Mouse (Mus musculus): ENCODE measurements around the gene L3mbtl3. TPM values are rescaled to one million over a fixed set of nuclear protein-coding genes. Genes with fewer than 3 reads are reported as not detected.

The L3mbtl3 gene
- polyA plus RNA-seq, 1 experiment from 2014 or later: 11.4 TPM

- 0 out of 2 replicates have a peak, but pooled peaks cover 3% of the 10 kb centered on the region for H3K4me1 ChIP-seq (ENCODE audit: insufficient read depth, low read depth, low read length)
- WGBS: 0% methylated on average over 51 of the region's 101 CpGs
- no peaks in the 10 kb centered on the region for H3K36me3 ChIP-seq (ENCODE audit: insufficient read depth, low read length)
- H3K9ac ChIP-seq (replicated peaks; ENCODE audit: low read depth): peak overlapping the region; percentile 92
- H3K4me3 ChIP-seq (ENCODE audit: low read depth, low read length): peak overlapping the region; percentile 73
- H3K27ac ChIP-seq (ENCODE audit: low read length): peak overlapping the region; percentile 95
- no peaks in the 10 kb centered on the region for H3K27me3 ChIP-seq (replicated peaks; ENCODE audit: insufficient read depth, low read length)
- ATAC-seq (peak; percentile 53), DNase-seq (ENCODE audit: low spot score) (peak; percentile 74)
- peak overlapping the region; percentile 81 for H3K4me2 ChIP-seq (replicated peaks; ENCODE audit: low read depth, low read length)
- no peaks in the 10 kb centered on the region for H3K9me3 ChIP-seq (ENCODE audit: low read length)
- TF ChIP-seq CTCF (IDR thresholded peaks at IDR 0.05) (no peak), EP300 (IDR thresholded peaks at IDR 0.05) (no peak)
These were observed 1.1 kb downstream of the L3mbtl3 start for GRCm38 (mm10) chr10:26374436-26375311.

DNA sequence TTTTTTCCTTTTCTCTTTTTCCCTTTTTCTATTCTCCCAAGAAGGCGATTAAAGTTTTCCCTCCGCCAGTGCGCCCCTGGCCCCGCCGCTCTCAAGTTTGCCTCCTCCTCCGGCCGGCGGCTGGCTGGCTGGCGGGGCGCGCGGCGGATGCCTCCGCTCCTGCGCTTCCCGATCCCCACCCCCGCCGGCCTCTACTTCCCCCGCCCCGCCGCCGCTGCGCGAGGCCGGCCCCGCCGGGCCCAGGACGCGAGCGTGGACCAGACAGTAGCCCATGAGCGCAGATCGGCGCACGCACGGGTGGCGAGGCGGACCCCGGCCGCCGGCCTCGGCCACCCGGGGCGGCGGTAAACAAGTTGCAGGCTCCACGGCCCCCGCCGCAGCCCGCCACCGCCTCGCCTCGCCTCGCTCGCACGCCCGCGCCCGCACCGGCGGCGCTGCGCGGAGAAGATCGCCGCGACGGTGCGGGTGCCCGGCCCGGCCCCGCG, 1.8 kb downstream of the L3mbtl3 start:
- Histone ChIP-seq H3K36me3 (ENCODE audit: insufficient read depth, low read length) (no peaks in the 10 kb centered on the region), H3K4me1 (ENCODE audit: insufficient read depth, low read depth, low read length) (0 out of 2 replicates have a peak, but pooled peaks cover 3% of the 10 kb centered on the region), H3K9ac (replicated peaks; ENCODE audit: low read depth) (peak overlapping the region; percentile 92), H3K9me3 (ENCODE audit: low read length) (no peaks in the 10 kb centered on the region), H3K27ac (ENCODE audit: low read length) (peak overlapping the region; percentile 95), H3K27me3 (replicated peaks; ENCODE audit: insufficient read depth, low read length) (no peaks in the 10 kb centered on the region), H3K4me3 (ENCODE audit: low read depth, low read length) (peak overlapping the region; percentile 73), H3K4me2 (replicated peaks; ENCODE audit: low read depth, low read length) (peak overlapping the region; percentile 81)
- DNase-seq (ENCODE audit: low spot score): peak; percentile 76
- WGBS: under 1% methylated on average over 59 of the region's 71 CpGs
- TF ChIP-seq CTCF (IDR thresholded peaks at IDR 0.05) (no peak), EP300 (IDR thresholded peaks at IDR 0.05) (no peak)
- peak; percentile 65 for ATAC-seq

- Histone ChIP-seq H3K27ac (ENCODE audit: low read length) (peak overlapping the region; percentile 95), H3K4me3 (ENCODE audit: low read depth, low read length) (peak overlapping the region; percentile 73), H3K27me3 (replicated peaks; ENCODE audit: insufficient read depth, low read length) (no peaks in the 10 kb centered on the region), H3K36me3 (ENCODE audit: insufficient read depth, low read length) (peaks cover 4% of the 10 kb centered on the region; the same call in 1 of the 2 replicates), H3K9ac (replicated peaks; ENCODE audit: low read depth) (peak overlapping the region; percentile 92), H3K4me2 (replicated peaks; ENCODE audit: low read depth, low read length) (peak overlapping the region; percentile 81), H3K4me1 (ENCODE audit: insufficient read depth, low read depth, low read length) (0 out of 2 replicates have a peak, but pooled peaks cover 3% of the 10 kb centered on the region), H3K9me3 (ENCODE audit: low read length) (no peaks in the 10 kb centered on the region)
- under 1% methylated on average over 51 of the region's 51 CpGs for WGBS
- ATAC-seq (peak; percentile 27), DNase-seq (ENCODE audit: low spot score) (peak; percentile 96)
- TF ChIP-seq EP300 (IDR thresholded peaks at IDR 0.05) (peak; percentile 50; the same call in 1 of the 2 replicates), CTCF (IDR thresholded peaks at IDR 0.05) (peak; percentile 82)
These were observed 2.5 kb downstream of the L3mbtl3 start for GRCm38 (mm10) chr10:26372940-26373931.

GRCm38 (mm10) chr10:26371416-26371815, 4.4 kb downstream of the L3mbtl3 start:
- Histone ChIP-seq H3K4me3 (ENCODE audit: low read depth, low read length) (no peak overlapping the region), H3K9ac (replicated peaks; ENCODE audit: low read depth) (no peak overlapping the region), H3K27me3 (replicated peaks; ENCODE audit: insufficient read depth, low read length) (no peaks in the 10 kb centered on the region), H3K4me2 (replicated peaks; ENCODE audit: low read depth, low read length) (no peak overlapping the region), H3K9me3 (ENCODE audit: low read length) (no peaks in the 10 kb centered on the region), H3K27ac (ENCODE audit: low read length) (no peak overlapping the region), H3K36me3 (ENCODE audit: insufficient read depth, low read length) (peaks cover 4% of the 10 kb centered on the region; the same call in 1 of the 2 replicates), H3K4me1 (ENCODE audit: insufficient read depth, low read depth, low read length) (0 out of 2 replicates have a peak, but pooled peaks cover 2% of the 10 kb centered on the region)
- TF ChIP-seq CTCF (IDR thresholded peaks at IDR 0.05) (no peak), EP300 (IDR thresholded peaks at IDR 0.05) (no peak)
- DNase-seq (ENCODE audit: low spot score) (peak; percentile 41), ATAC-seq (no peak)
- 70% methylated on average over 7 of the region's 7 CpGs for WGBS

DNA sequence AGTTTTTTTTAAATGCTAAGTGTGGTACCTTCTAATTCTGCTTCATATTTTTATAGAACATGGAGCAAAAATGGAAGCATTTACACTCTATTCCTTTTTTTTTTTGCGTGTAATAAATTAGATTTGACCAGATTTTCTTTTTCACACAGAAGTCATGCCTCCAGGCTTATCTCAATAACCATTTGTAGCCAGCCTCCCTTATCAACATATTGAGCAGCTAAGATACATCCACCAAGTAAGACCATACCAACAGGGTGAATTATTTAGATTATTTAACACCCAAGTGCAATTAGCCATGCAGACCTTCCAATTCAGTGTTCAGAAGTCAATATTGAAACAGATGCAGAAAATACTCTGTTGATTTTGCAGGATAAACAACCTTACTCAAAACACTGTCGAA, 10.8 kb downstream of the L3mbtl3 start:
- ATAC-seq: no peak
- no peak overlapping the region for H3K4me2 ChIP-seq (replicated peaks; ENCODE audit: low read depth, low read length)

More for the DNA sequence above, 10.8 kb downstream of the L3mbtl3 start:
- peaks cover 4% of the 10 kb centered on the region; the same call in 1 of the 2 replicates for H3K36me3 ChIP-seq (ENCODE audit: insufficient read depth, low read length)
- 84% methylated on average over 2 of the region's 2 CpGs for WGBS
- no peak overlapping the region for H3K4me3 ChIP-seq (ENCODE audit: low read depth, low read length)
- H3K27ac ChIP-seq (ENCODE audit: low read length): no peak overlapping the region
- no peak overlapping the region for H3K9ac ChIP-seq (replicated peaks; ENCODE audit: low read depth)
- TF ChIP-seq CTCF (IDR thresholded peaks at IDR 0.05) (no peak), EP300 (IDR thresholded peaks at IDR 0.05) (no peak)
- H3K27me3 ChIP-seq (replicated peaks; ENCODE audit: insufficient read depth, low read length): no peaks in the 10 kb centered on the region
- no peak for DNase-seq (ENCODE audit: low spot score)
- H3K4me1 ChIP-seq (ENCODE audit: insufficient read depth, low read depth, low read length): no peaks in the 10 kb centered on the region
- no peaks in the 10 kb centered on the region for H3K9me3 ChIP-seq (ENCODE audit: low read length)
